Mouse (Mus musculus) right cerebral cortex, postnatal 36 days (tissue): ENCODE data around the gene Crhr2.

Source experiments
- DNase-seq, 2 experiments: peaks; one replicate each; pipeline ENCODE4 v3.0.0; 2022; ENCODE audit warnings: low spot score in 2 of 2, mixed read lengths in 1 of 2

Gene Crhr2

DNA sequence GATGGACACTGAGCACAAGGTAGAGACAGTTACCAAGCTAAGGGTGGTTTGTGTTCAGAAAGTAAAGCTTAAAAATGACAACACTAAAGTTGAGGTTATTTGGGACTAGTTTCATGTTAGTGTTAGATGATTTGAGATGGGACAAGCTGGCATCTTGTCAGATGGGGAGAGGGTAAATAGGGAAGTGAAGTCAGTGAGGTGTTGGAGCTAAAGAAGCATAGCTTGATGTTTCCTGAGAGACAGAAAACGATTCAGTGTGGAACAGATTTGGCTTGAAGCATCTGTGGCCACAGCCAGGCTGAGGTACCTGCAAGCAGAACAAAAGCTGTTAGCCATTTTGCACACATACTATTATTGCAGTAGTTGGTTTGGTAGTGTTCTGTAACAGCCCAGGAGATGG is 87.5 kb downstream of the Crhr2 start:
- no peak for DNase-seq

- no peak for DNase-seq
These were observed 88.3 kb downstream of the Crhr2 start for GRCm38 (mm10) chr6:55044542-55044941.

DNA sequence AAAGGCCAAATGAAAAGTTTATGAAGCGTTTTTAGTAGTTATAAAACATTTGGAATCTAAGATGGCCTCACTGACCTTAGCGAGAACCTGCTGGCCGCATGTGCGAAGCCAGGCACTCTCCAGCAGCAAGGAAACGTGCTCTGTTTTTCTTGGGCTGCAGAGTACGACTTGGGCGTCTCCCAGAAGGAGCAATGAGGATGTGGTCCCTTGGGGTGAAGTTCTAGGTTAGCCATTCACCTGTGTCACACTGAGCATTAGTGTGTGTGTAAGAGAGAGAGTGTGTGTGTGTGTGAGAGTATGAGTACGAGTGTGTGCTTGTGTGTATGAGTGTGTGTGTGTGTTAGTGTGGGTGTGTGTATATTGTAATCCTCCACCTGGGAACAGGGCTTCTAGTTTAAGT is 89.6 kb downstream of the Crhr2 start:
- DNase-seq: no peak
